ENCODE assay signal across 17 mouse cellular contexts in the genomic region with DNA sequence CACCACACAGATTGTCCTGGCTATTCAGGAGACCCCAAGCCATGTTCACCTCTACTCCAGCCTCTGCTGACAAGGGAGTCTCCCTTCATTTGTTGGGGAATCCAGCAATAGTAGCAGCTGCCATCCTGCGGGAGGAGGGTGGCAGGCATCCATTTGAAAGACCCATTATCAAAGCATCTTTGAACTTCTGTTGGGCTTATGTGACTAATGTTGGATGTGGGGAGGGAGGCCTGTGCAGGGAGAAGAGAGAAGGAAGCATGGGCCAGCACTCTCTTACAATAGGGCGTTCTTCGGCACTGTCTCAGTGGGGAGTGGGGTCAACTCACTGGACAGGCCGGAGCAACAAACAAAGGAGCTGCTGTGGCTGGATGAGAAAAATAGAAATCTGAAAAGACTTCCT.
"Had no signal": no experiment of that assay in that cellular context is flagged by ENCODE, and none has a peak within 500 bp of the region (broad histone marks: within the 10 kb centered on the region; RNA-seq: fewer than 3 reads in every experiment).

No protein-coding gene starts in this region.

- DNase-seq: kidney, adult 11 months; kidney, adult 9 months; kidney, postnatal 10 days; kidney, postnatal 4 days; liver; liver, embryonic 13.5 days; liver, postnatal 0 days; lung, postnatal 14 days; right cerebral cortex, postnatal 4 days; spleen, adult 18-20 months; thymus, adult 2 months; thymus, postnatal 36 days had no signal

- H3K27ac ChIP-seq: limb, embryonic 12.5 days; liver, embryonic 13.5 days; lung, embryonic 15.5 days; midbrain, embryonic 13.5 days; neural tube, embryonic 15.5 days had no signal

- H3K4me3 ChIP-seq: limb, embryonic 12.5 days; liver, embryonic 13.5 days; lung, embryonic 15.5 days; midbrain, embryonic 13.5 days; myocyte; neural tube, embryonic 15.5 days had no signal
